Mouse (Mus musculus): Measurements from ENCODE around the gene Bbc3. TPM values are rescaled to one million over a fixed set of nuclear protein-coding genes. Genes with fewer than 3 reads are reported as not detected.
A peak's percentile ranks its signal among the peaks of the same experiment; 100 is the strongest.

Gene Bbc3
- polyA plus RNA-seq, 1 experiment, result 50.9 TPM

DNA sequence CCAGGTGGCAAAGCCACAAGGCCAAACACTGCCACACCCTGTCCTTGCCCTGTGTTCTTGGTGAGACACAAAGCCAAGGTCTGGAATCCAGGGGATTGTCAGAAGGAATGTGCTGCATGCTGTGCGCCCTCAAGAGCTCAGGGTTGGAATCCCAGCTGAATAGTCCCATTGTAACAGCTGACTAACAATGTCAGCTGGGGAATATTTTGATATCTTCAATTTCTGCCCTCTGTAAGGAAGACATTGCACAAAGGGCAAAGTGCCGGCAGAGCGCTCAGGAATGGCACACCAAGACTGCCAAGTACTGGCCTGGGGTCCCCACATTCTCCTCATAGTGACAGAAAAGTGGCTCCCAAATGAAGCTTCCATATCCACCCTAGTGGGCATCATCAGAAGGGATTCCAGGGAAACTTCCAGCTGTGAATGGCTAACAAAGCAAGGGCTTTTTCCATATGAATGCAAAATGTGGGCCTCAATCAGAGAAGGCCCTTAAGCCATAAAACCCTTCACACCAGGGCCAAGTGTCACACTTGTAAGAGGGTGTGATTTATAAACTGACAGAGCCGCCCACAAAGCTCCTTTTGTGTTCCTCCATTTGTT, 56.8 kb downstream of the Bbc3 start:
- WGBS, result 23% methylated on average over 4 of the region's 4 CpGs

DNA sequence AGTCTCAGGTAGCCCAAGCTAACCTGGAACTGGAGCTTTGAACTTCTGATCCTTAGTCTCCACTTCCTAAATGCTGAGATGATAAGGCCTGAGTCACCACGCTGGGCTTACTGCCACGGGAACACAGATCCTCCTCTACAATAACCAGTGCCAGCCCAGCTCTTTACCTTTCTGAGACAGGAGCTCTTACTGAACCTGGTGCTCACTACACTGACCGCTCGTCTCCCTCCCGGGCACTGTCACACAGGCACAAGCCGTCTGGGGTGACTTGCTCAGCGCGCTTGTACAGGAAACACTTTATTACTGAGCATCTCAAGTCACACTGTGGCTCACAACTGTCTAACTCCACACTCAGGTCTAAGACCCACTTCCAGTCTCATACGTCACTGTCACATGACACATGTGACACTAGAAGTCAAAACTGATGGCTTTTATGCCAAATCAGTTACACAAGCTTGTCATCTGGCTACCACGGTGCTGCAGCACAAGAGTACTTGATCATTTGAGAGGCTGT, 58.0 kb downstream of the Bbc3 start:
- Histone ChIP-seq H3K36me3 (ENCODE audit: control insufficient read depth, insufficient read depth, low read length) (peaks cover 28% of the 10 kb centered on the region), H3K4me3 (ENCODE audit: low read depth, low read length) (no peak overlapping the region), H3K27ac (ENCODE audit: insufficient read depth, low read depth, low read length) (peak overlapping the region; percentile 97), H3K4me1 (ENCODE audit: control insufficient read depth, insufficient read depth, insufficient read length, low read length) (peaks cover 27% of the 10 kb centered on the region; the same call in 1 of the 2 replicates), H3K27me3 (ENCODE audit: control insufficient read depth, insufficient read depth, low read length) (no peaks in the 10 kb centered on the region)
- TF ChIP-seq CTCF (IDR thresholded peaks at IDR 0.05; ENCODE audit: extremely low read depth, insufficient read length, insufficient replicate concordance, low read depth, low read length), result no peak
- TF ChIP-seq POLR2A (IDR thresholded peaks at IDR 0.05; ENCODE audit: low read depth, low read length), result no peak; the same call in 1 of the 2 replicates
- 31% methylated on average over 10 of the region's 10 CpGs for WGBS

More for the DNA sequence above, 56.8 kb downstream of the Bbc3 start:
- peak; percentile 25; the same call in 1 of the 2 replicates for TF ChIP-seq CTCF (IDR thresholded peaks at IDR 0.05; ENCODE audit: extremely low read depth, insufficient read length, insufficient replicate concordance, low read depth, low read length)
- TF ChIP-seq POLR2A (IDR thresholded peaks at IDR 0.05; ENCODE audit: low read depth, low read length), result no peak
- Histone ChIP-seq H3K27ac (ENCODE audit: insufficient read depth, low read depth, low read length) (peak overlapping the region; percentile 95), H3K4me3 (ENCODE audit: low read depth, low read length) (no peak overlapping the region), H3K4me1 (ENCODE audit: control insufficient read depth, insufficient read depth, insufficient read length, low read length) (peaks cover 24% of the 10 kb centered on the region; the same call in 1 of the 2 replicates), H3K27me3 (ENCODE audit: control insufficient read depth, insufficient read depth, low read length) (no peaks in the 10 kb centered on the region), H3K36me3 (ENCODE audit: control insufficient read depth, insufficient read depth, low read length) (peaks cover 26% of the 10 kb centered on the region)

DNA sequence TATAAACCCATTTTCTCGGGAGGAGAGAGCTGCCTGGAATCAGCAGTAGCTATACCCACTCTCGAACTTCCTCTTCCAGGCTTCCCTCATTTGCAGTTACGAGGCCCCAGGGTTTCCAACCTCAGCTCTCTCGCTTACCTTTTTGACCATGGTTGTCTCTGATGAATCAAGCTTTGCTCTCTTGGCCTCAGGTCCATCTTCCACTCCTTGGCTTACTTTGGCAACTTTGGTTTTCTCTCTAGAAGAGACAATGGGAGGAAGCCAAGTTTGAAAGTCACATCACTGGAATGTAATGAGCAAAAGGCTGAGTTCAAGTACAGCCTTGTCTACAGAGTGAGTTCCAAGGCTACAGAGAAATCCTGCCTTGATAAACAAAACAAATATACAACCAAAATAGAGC, 58.5 kb downstream of the Bbc3 start:
- 52% methylated on average over 4 of the region's 4 CpGs for WGBS
- no peaks in the 10 kb centered on the region for H3K27me3 ChIP-seq (ENCODE audit: control insufficient read depth, insufficient read depth, low read length)
- H3K36me3 ChIP-seq (ENCODE audit: control insufficient read depth, insufficient read depth, low read length), result peaks cover 26% of the 10 kb centered on the region
- H3K27ac ChIP-seq (ENCODE audit: insufficient read depth, low read depth, low read length), result peak overlapping the region; percentile 97
- TF ChIP-seq CTCF (IDR thresholded peaks at IDR 0.05; ENCODE audit: extremely low read depth, insufficient read length, insufficient replicate concordance, low read depth, low read length) (no peak), POLR2A (IDR thresholded peaks at IDR 0.05; ENCODE audit: low read depth, low read length) (no peak)
- H3K4me1 ChIP-seq (ENCODE audit: control insufficient read depth, insufficient read depth, insufficient read length, low read length), result peaks cover 27% of the 10 kb centered on the region; the same call in 1 of the 2 replicates
- H3K4me3 ChIP-seq (ENCODE audit: low read depth, low read length), result no peak overlapping the region

Other genes starting within 250 kb of the Bbc3 start
- gene Zfp541, start 246.6 kb upstream of the Bbc3 start, polyA plus RNA-seq (2012; rRNA removed), result not detected in 2 replicates
- 82.7 and 139 TPM in 2 replicates for gene Napa, start 209.9 kb upstream of the Bbc3 start, polyA plus RNA-seq (2012; rRNA removed)
- 15.3 and 31.2 TPM in 2 replicates for gene Kptn, start 188.5 kb upstream of the Bbc3 start, polyA plus RNA-seq (2012; rRNA removed)
- 1.5 and 1.9 TPM in 2 replicates for gene Slc8a2, start 178.6 kb upstream of the Bbc3 start, polyA plus RNA-seq (2012; rRNA removed)
- 20.3 and 21.6 TPM in 2 replicates for gene Meis3, start 133.3 kb upstream of the Bbc3 start, polyA plus RNA-seq (2012; rRNA removed)
- 28.7 and 49.1 TPM in 2 replicates for gene Dhx34, start 86.4 kb upstream of the Bbc3 start, polyA plus RNA-seq (2012; rRNA removed)
- gene C5ar2, start 64.2 kb upstream of the Bbc3 start, polyA plus RNA-seq (2012; rRNA removed), result 0.32 and 0.34 TPM in 2 replicates
- 5.4 and 5.7 TPM in 2 replicates for gene C5ar1, start 48.9 kb upstream of the Bbc3 start, polyA plus RNA-seq (2012; rRNA removed)
- gene Inafm1, start 34.8 kb upstream of the Bbc3 start, polyA plus RNA-seq (2012; rRNA removed), result 61.0 and 121 TPM in 2 replicates
- gene Ccdc9, start 21.6 kb upstream of the Bbc3 start, polyA plus RNA-seq (2012; rRNA removed), result 14.2 and 24.9 TPM in 2 replicates
- gene Sae1, start 79.4 kb downstream of the Bbc3 start, polyA plus RNA-seq (2012; rRNA removed), result 9.8 and 15.0 TPM in 2 replicates
- gene Zc3h4, start 92.5 kb downstream of the Bbc3 start, polyA plus RNA-seq (2012; rRNA removed), result 23.3 and 60.6 TPM in 2 replicates
- gene Tmem160, start 144.4 kb downstream of the Bbc3 start, polyA plus RNA-seq (2012; rRNA removed), result 156 and 330 TPM in 2 replicates
- gene Npas1, start 169.3 kb downstream of the Bbc3 start, polyA plus RNA-seq (2012; rRNA removed), result 0.05 TPM in 1 of 2 replicates, not detected in the other

Data from small intestine, adult 2 months (tissue).